Comparison of ENCODE assay signal across 7 mouse cellular contexts in genomic region chr10:117150764-117151163, GRCm38 (mm10). TPM values are rescaled to one million over a fixed set of nuclear protein-coding genes. Genes with fewer than 3 reads are reported as not detected.
DNase-seq lines count a peak whose midpoint lies in the region; ATAC-seq and TF ChIP-seq lines count a peak whose summit lies in the region.

No protein-coding gene starts in this region.

- H3K4me3 ChIP-seq in hindbrain, embryonic 11.5 days (ENCODE audit: low read depth, low read length) = no peak overlapping the region
- no peak overlapping the region for H3K4me3 ChIP-seq in hindbrain, embryonic 16.5 days (ENCODE audit: low read length)
- H3K4me3 ChIP-seq in CH12.LX (replicated peaks in 1 of 3; ENCODE audit: low read depth in 2 of 3, low read length in 2 of 3, poor library complexity in 1 of 3) = no peak overlapping the region
- H3K4me3 ChIP-seq in embryonic facial prominence, embryonic 10.5 days = peak overlapping the region; percentile 98; the same call in 1 of the 2 replicates
- H3K4me3 ChIP-seq in limb, embryonic 15.5 days = peak overlapping the region; percentile 33

- no peak overlapping the region for H3K4me2 ChIP-seq in hindbrain, embryonic 11.5 days (replicated peaks; ENCODE audit: low read depth, low read length)
- no peak overlapping the region; the same call in 1 of the 2 replicates for H3K4me2 ChIP-seq in hindbrain, embryonic 16.5 days (ENCODE audit: low read length)
- 0 out of 2 replicates have a peak overlapping the region, but pooled peaks have one; percentile 87 for H3K4me2 ChIP-seq in CH12.LX (ENCODE audit: insufficient read depth, low read depth, poor library complexity, severe bottlenecking)
- H3K4me2 ChIP-seq in limb, embryonic 15.5 days = peak overlapping the region; percentile 55; the same call in 1 of the 2 replicates

- no peaks in the 10 kb centered on the region for H3K36me3 ChIP-seq in hindbrain, embryonic 11.5 days (ENCODE audit: control insufficient read depth, insufficient read depth, low read length)
- H3K36me3 ChIP-seq in hindbrain, embryonic 16.5 days (ENCODE audit: control insufficient read depth, insufficient read depth, low read length) = no peaks in the 10 kb centered on the region
- no peaks in the 10 kb centered on the region for H3K36me3 ChIP-seq in CH12.LX (replicated peaks in 1 of 2; ENCODE audit: control insufficient read depth in 1 of 2, insufficient read depth in 1 of 2, low read length in 1 of 2)
- no peaks in the 10 kb centered on the region for H3K36me3 ChIP-seq in embryonic facial prominence, embryonic 10.5 days (replicated peaks)
- H3K36me3 ChIP-seq in limb, embryonic 15.5 days = no peaks in the 10 kb centered on the region

- dilution Hi-C loops in CH12.LX (cut with MboI; ENCODE audit: extremely low pct_ligation_motif_present, extremely low pct_unique_long_range_greater_than_20kb, low sequenced_read_pairs) = no loop called here

- ATAC-seq in hindbrain, embryonic 11.5 days (ENCODE audit: low FRiP score) = no peak
- ATAC-seq in hindbrain, embryonic 16.5 days = no peak
- ATAC-seq in limb, embryonic 15.5 days (ENCODE audit: insufficient number of reproducible peaks, low FRiP score, low TSS enrichment, low read depth) = no peak

- 0 out of 2 replicates have a peak, but pooled peaks cover 4% of the 10 kb centered on the region for H3K4me1 ChIP-seq in hindbrain, embryonic 11.5 days (replicated peaks; ENCODE audit: control insufficient read depth, insufficient read depth, low read length)
- H3K4me1 ChIP-seq in hindbrain, embryonic 16.5 days (ENCODE audit: control insufficient read depth, insufficient read depth, low read depth, low read length) = peaks cover 20% of the 10 kb centered on the region
- peaks cover 2 to 24% of the 10 kb centered on the region in 2 experiments; a peak in 2 of 4 replicates for H3K4me1 ChIP-seq in CH12.LX (ENCODE audit: control insufficient read depth in 1 of 2, insufficient read depth in 2 of 2)
- peaks cover 46% of the 10 kb centered on the region for H3K4me1 ChIP-seq in embryonic facial prominence, embryonic 10.5 days
- peaks cover 24% of the 10 kb centered on the region for H3K4me1 ChIP-seq in limb, embryonic 15.5 days

- H3K27me3 ChIP-seq in hindbrain, embryonic 11.5 days (ENCODE audit: control insufficient read depth, insufficient read depth, low read length) = peaks cover 8% of the 10 kb centered on the region
- H3K27me3 ChIP-seq in hindbrain, embryonic 16.5 days (replicated peaks; ENCODE audit: control insufficient read depth, insufficient read depth, low read length) = no peaks in the 10 kb centered on the region; the same call in 1 of the 2 replicates
- peaks cover 10% of the 10 kb centered on the region for H3K27me3 ChIP-seq in CH12.LX (replicated peaks)
- peaks cover 12% of the 10 kb centered on the region for H3K27me3 ChIP-seq in embryonic facial prominence, embryonic 10.5 days (replicated peaks; ENCODE audit: low read depth, poor library complexity, severe bottlenecking)
- H3K27me3 ChIP-seq in limb, embryonic 15.5 days = no peaks in the 10 kb centered on the region

- TF ChIP-seq RAD21 in CH12.LX (IDR thresholded peaks at IDR 0.05; ENCODE audit: low read depth, low read length) = no peak

- in situ Hi-C loops in CH12.LX (cut with MboI; ENCODE audit: low pct_ligation_motif_present, low pct_unique_long_range_greater_than_20kb, low sequenced_read_pairs) = no loop called here

- no peak overlapping the region for H3K9ac ChIP-seq in hindbrain, embryonic 11.5 days (ENCODE audit: low read depth, low read length)
- H3K9ac ChIP-seq in hindbrain, embryonic 16.5 days (ENCODE audit: low read depth, low read length) = no peak overlapping the region
- H3K9ac ChIP-seq in CH12.LX (ENCODE audit: insufficient read depth, low read depth) = no peak overlapping the region
- no peak overlapping the region for H3K9ac ChIP-seq in limb, embryonic 15.5 days

- H3K27ac ChIP-seq in hindbrain, embryonic 11.5 days (ENCODE audit: low read depth, low read length) = no peak overlapping the region
- H3K27ac ChIP-seq in hindbrain, embryonic 16.5 days (ENCODE audit: low read depth, low read length) = no peak overlapping the region
- H3K27ac ChIP-seq in CH12.LX (ENCODE audit: insufficient read depth, low read depth) = no peak overlapping the region
- H3K27ac ChIP-seq in embryonic facial prominence, embryonic 10.5 days (replicated peaks) = no peak overlapping the region
- H3K27ac ChIP-seq in limb, embryonic 15.5 days = no peak overlapping the region

- H3K9me3 ChIP-seq in hindbrain, embryonic 11.5 days (ENCODE audit: control insufficient read depth, low read length) = no peaks in the 10 kb centered on the region
- H3K9me3 ChIP-seq in hindbrain, embryonic 16.5 days (ENCODE audit: control insufficient read depth, low read length) = no peaks in the 10 kb centered on the region
- H3K9me3 ChIP-seq in CH12.LX (replicated peaks; ENCODE audit: low read length) = no peaks in the 10 kb centered on the region
- no peaks in the 10 kb centered on the region for H3K9me3 ChIP-seq in embryonic facial prominence, embryonic 10.5 days
- no peaks in the 10 kb centered on the region for H3K9me3 ChIP-seq in limb, embryonic 15.5 days

- H3K79me2 ChIP-seq in CH12.LX (replicated peaks; ENCODE audit: control insufficient read depth, extremely low read depth, insufficient read depth, poor library complexity, severe bottlenecking) = peaks cover 22% of the 10 kb centered on the region

- WGBS in hindbrain, embryonic 11.5 days = 16% methylated on average over 10 of the region's 10 CpGs
- 21% methylated on average over 10 of the region's 10 CpGs for WGBS in hindbrain, embryonic 16.5 days
- WGBS in embryonic facial prominence, embryonic 10.5 days = 11% methylated on average over 10 of the region's 10 CpGs
- 19% methylated on average over 10 of the region's 10 CpGs for WGBS in limb, embryonic 15.5 days

- TF ChIP-seq POLR2A in CH12.LX (IDR thresholded peaks at IDR 0.05; ENCODE audit: low read depth, low read length) = no peak

- DNase-seq in hindbrain, embryonic 11.5 days (ENCODE audit: low spot score) = peak; percentile 23
- DNase-seq in CH12.LX (ENCODE audit: extremely low read depth) = no peak
- DNase-seq in embryonic facial prominence, embryonic 10.5 days (ENCODE audit: low spot score) = peak; percentile 23
- no peak for DNase-seq in adrenal gland, adult 2 months
- DNase-seq in right cerebral cortex, adult 2 months (ENCODE audit: low spot score in 2 of 2) = no peak

- TF ChIP-seq CTCF in CH12.LX (conservative IDR thresholded peaks at IDR 0.05 in 1 of 2, IDR thresholded peaks at IDR 0.05 in 1 of 2; ENCODE audit: low read depth in 2 of 2, low read length in 2 of 2) = no peak

- no peak for TF ChIP-seq EP300 in CH12.LX (IDR thresholded peaks at IDR 0.05; ENCODE audit: low read length)

TF ChIP-seq in CH12.LX, 34 proteins besides CTCF, POLR2A, EP300 and RAD21:
- TF ChIP-seq HCFC1 (IDR thresholded peaks at IDR 0.05; ENCODE audit: low read depth, low read length) (no peak), TBP (conservative IDR thresholded peaks at IDR 0.05; ENCODE audit: low read depth, low read length) (no peak), ZNF384 (IDR thresholded peaks at IDR 0.05; ENCODE audit: low read depth, low read length) (no peak)

RNA-seq across cellular contexts. Expression of gene Frs2, which starts 2.4 kb away (rescaled TPM):
- 28.8 and 31.1 TPM in 2 replicates for polyA plus RNA-seq in hindbrain, embryonic 11.5 days (2014; fragmentation: Nextera tagmentation; extraction: Ambion mirVana)
- polyA plus RNA-seq in hindbrain, embryonic 16.5 days (2015; fragmentation: Nextera tagmentation; extraction: Ambion mirVana) = 16.5 and 22.1 TPM in 2 replicates
- total RNA-seq in CH12.LX (2012; rRNA removed) (5.6 and 5.7 TPM in 2 replicates), CH12.LX (2014; rRNA removed) (3.8 and 4.3 TPM in 2 replicates)
- 10.3 and 10.4 TPM in 2 replicates for polyA plus RNA-seq in CH12.LX (2012; ENCODE audit: insufficient read length, low read depth)
- 20.4 and 21.6 TPM in 2 replicates for polyA plus RNA-seq in embryonic facial prominence, embryonic 10.5 days (2016; fragmentation: Nextera tagmentation; extraction: Ambion mirVana)
- 18.5 and 20.6 TPM in 2 replicates for polyA plus RNA-seq in limb, embryonic 15.5 days (2015; fragmentation: Nextera tagmentation; extraction: Ambion mirVana)
- total RNA-seq in adrenal gland, adult 2 months (2021) = 10 to 100 TPM; 21.4 to 28.1 TPM
- 4.6 and 5.6 TPM in 2 replicates for polyA plus RNA-seq in adrenal gland, adult 2 months (2012; rRNA removed)

Comparison
In these comparisons a context has a peak if more than half of its experiments do, and no peak if none do; other contexts are left out.
1. DNase-seq: peak in hindbrain, embryonic 11.5 days (single experiment) and embryonic facial prominence, embryonic 10.5 days (single experiment); none in CH12.LX (single experiment), adrenal gland, adult 2 months (single experiment) and right cerebral cortex, adult 2 months (0 of 2).
2. H3K4me2 ChIP-seq: peak in CH12.LX (single experiment) and limb, embryonic 15.5 days (single experiment); none in hindbrain, embryonic 11.5 days (single experiment) and hindbrain, embryonic 16.5 days (single experiment).
3. H3K4me3 ChIP-seq: peak in embryonic facial prominence, embryonic 10.5 days (single experiment) and limb, embryonic 15.5 days (single experiment); none in hindbrain, embryonic 11.5 days (single experiment), hindbrain, embryonic 16.5 days (single experiment) and CH12.LX (0 of 3).